Mouse (Mus musculus) small intestine, adult 2 months (tissue): ENCODE results near the gene Traf3ip3. TPM values are rescaled to one million over a fixed set of nuclear protein-coding genes. Genes with fewer than 3 reads are reported as not detected.

Experiments used
- H3K27ac ChIP-seq: fragments of 200-500 bp; 2 replicates; pipeline ENCODE4 v1.5.1; 2012; ENCODE audit warnings: low read depth, low read length, control low read depth, inconsistent platforms; ENCODE audit not compliant: insufficient read depth
- H3K27me3 ChIP-seq: fragments of 200-500 bp; 2 replicates; pipeline ENCODE4 v1.6.1; 2012; ENCODE audit warnings: mild to moderate bottlenecking, moderate library complexity, low read length, inconsistent platforms; ENCODE audit not compliant: control insufficient read depth, insufficient read depth
- H3K36me3 ChIP-seq: fragments of 200-500 bp; 2 replicates; pipeline ENCODE4 v1.6.1; 2012; ENCODE audit warnings: mild to moderate bottlenecking, low read length, control low read depth, inconsistent platforms; ENCODE audit not compliant: control insufficient read depth, insufficient read depth
- H3K4me1 ChIP-seq: fragments of 200-500 bp; 2 replicates; pipeline ENCODE4 v1.6.1; 2012; ENCODE audit warnings: low read length, inconsistent platforms, mixed read lengths; ENCODE audit not compliant: control insufficient read depth, insufficient read depth, insufficient read length
- H3K4me3 ChIP-seq: fragments of 200-500 bp; 2 replicates; pipeline ENCODE4 v1.5.1; 2012; ENCODE audit warnings: low read depth, mild to moderate bottlenecking, control low read depth, inconsistent platforms, low read length, moderate library complexity
- CTCF ChIP-seq: fragments of 200-500 bp; IDR thresholded peaks from 2 replicates; pipeline ENCODE4 v1.5.1; 2012; ENCODE audit warnings: low read depth, mild to moderate bottlenecking, control low read depth, inconsistent platforms, low read length, moderate library complexity, mixed read lengths; ENCODE audit not compliant: insufficient replicate concordance, insufficient read length; ENCODE audit errors: extremely low read depth
- POLR2A ChIP-seq: fragments of 200-500 bp; IDR thresholded peaks from 2 replicates; pipeline ENCODE4 v1.6.1; 2012; ENCODE audit warnings: low read depth, mild to moderate bottlenecking, control low read depth, inconsistent platforms, low read length, moderate library complexity
- WGBS: fragments of 180-500 bp; shearing (Covaris S2); methylation state at CpG from one replicate; pipeline ENCODE4 v1.1.7; 2018; 5-methylcytosine and 5-hydroxymethylcytosine counted together
- polyA plus RNA-seq: library from polyadenylated mRNA; depleted of rRNA; stranded (reverse); fragments of >200 nt; gene quantifications from 2 replicates; pipeline ENCODE4 v1.2.3, GENCODE M21; 2012; rRNA removed

The Traf3ip3 gene
- polyA plus RNA-seq, 1 experiment, result 4.6 TPM

DNA sequence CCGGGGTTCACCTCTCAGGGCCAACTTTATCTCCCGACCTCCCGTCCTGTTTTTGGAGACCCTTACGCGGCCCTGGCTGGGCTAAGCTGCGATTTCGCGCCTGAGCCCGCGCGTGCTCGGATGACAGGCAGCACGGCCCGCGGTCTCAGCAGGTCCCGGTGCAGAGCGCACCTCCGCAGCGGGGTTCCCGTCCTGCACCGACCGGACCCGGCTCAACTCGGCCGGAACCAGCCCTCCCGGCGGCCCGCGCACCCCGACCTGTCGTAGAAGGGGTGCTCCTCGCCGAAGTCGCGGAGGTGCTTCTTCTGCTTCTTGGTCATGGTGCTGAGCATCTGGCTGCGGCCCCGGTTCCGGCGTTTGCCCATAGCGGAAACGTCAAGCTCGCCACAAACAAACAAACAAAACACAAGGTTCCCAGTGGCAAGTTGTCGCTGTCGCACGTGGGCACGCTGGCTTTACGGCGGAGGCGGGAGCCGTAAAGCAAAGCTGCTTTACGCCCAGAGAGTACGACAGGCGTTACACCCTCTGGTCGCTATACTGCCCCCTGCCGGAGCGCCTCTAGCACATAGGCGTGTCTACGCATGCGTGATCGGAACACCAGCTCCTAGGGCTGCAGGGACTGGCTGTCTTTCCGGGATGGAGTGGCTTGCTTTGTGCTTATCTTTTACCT, 71.6 kb downstream of the Traf3ip3 start, which contains the start of gene Diexf:
Diexf (minus strand) TSS at position 487 of the 670 bp plus-strand sequence.
- under 1% methylated on average over 61 of the region's 61 CpGs for WGBS
- H3K4me3 ChIP-seq, result peak within 1 kb of the TSS; percentile 94
- peaks cover 2% of the 10 kb centered on the region; the same call in 1 of the 2 replicates for H3K4me1 ChIP-seq
- peak within 1 kb of the TSS; percentile 29 for H3K27ac ChIP-seq
- peaks cover 3% of the 10 kb centered on the region; the same call in 1 of the 2 replicates for H3K36me3 ChIP-seq
- TF ChIP-seq CTCF, result peak; percentile 94
- peak; percentile 54 for TF ChIP-seq POLR2A
- no peaks in the 10 kb centered on the region for H3K27me3 ChIP-seq

DNA sequence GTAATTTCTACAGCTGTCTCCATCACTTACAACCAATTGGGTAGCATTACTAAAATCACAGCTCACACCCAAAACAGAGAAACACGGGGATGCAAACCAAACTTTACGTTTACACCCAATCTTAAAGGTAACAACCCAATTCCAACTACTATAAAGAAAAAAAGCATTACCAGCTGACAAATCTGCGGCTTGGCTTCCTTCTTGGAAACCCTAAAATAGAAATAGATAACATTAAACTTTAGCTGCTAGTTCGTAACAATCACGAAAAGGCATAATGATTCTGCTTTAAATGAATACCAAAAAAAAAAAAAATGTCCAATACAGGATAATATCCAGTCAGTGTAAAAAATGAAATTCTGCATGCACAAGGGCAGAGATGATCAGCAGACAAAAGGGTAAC, 72.2 kb downstream of the Traf3ip3 start:
- peaks cover 2% of the 10 kb centered on the region; the same call in 1 of the 2 replicates for H3K4me1 ChIP-seq
- WGBS, result 12% methylated on average over 5 of the region's 5 CpGs
- H3K27me3 ChIP-seq, result no peaks in the 10 kb centered on the region
- TF ChIP-seq POLR2A (no peak), CTCF (no peak)
- H3K27ac ChIP-seq, result peak overlapping the region; percentile 29; the same call in 1 of the 2 replicates
- peak overlapping the region; percentile 94 for H3K4me3 ChIP-seq
- peaks cover 3% of the 10 kb centered on the region; the same call in 1 of the 2 replicates for H3K36me3 ChIP-seq

DNA sequence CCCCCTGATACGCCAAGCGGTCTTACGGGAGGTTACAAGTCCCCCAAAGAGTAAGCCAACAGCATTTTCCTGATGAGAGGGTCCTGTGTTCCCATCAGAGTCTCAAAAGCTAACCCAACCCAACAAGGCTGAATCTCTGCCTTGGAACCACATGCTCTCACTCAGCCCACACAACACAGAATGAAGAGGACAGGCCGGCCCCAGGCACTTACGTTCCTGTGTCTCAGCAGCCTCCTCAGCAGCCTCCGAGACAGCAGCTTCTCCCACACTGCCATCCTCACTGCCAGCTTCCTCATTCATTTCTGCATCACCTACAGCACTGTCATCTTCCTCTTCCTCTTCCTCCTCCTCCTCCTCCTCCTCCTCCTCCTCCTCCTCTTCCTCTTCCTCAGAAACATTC, 73.4 kb downstream of the Traf3ip3 start:
- TF ChIP-seq POLR2A (no peak), CTCF (no peak)

DNA sequence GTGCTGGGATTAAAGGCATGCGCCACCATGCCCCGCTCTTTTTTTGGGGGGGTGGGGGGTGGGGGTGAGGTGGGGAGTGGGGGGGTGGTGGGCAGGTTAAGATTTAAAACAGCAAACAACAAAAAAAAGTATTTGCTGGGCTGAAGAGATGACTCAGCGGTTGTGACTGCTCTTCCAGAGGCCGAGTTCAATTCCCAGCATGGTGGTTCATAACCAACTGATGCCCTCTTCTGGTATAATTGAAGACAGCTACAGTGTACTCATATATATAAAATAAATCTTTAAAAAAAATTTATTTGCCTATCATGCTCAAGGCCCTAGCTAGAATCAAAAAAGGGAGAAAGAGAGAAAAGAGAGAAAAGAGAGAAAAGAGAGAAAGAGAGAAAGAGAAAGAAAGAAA, 75.7 kb downstream of the Traf3ip3 start:
- WGBS, result 71% methylated on average over 4 of the region's 4 CpGs
- H3K27me3 ChIP-seq, result no peaks in the 10 kb centered on the region
- no peak overlapping the region for H3K27ac ChIP-seq
- peaks cover 31% of the 10 kb centered on the region for H3K36me3 ChIP-seq
- H3K4me1 ChIP-seq, result peaks cover 2% of the 10 kb centered on the region; the same call in 1 of the 2 replicates
- TF ChIP-seq POLR2A (no peak), CTCF (no peak)
- H3K4me3 ChIP-seq, result no peak overlapping the region

More for the DNA sequence above, 73.4 kb downstream of the Traf3ip3 start:
- H3K4me3 ChIP-seq, result no peak overlapping the region
- peaks cover 9% of the 10 kb centered on the region for H3K36me3 ChIP-seq
- WGBS, result 88% methylated on average over 6 of the region's 6 CpGs
- H3K4me1 ChIP-seq, result peaks cover 2% of the 10 kb centered on the region; the same call in 1 of the 2 replicates
- H3K27me3 ChIP-seq, result no peaks in the 10 kb centered on the region
- no peak overlapping the region for H3K27ac ChIP-seq

Other genes starting within 250 kb of the Traf3ip3 start
- gene Syt14, start 165.9 kb downstream of the Traf3ip3 start, polyA plus RNA-seq, result 0.01 and 0.05 TPM in 2 replicates
- gene Diexf, start 71.4 kb downstream of the Traf3ip3 start, polyA plus RNA-seq, result 3.1 and 5.5 TPM in 2 replicates
- gene Irf6, start 48.6 kb downstream of the Traf3ip3 start, polyA plus RNA-seq, result 43.4 and 141 TPM in 2 replicates
- 1.6 and 2.0 TPM in 2 replicates for gene A130010J15Rik, start 33.7 kb downstream of the Traf3ip3 start, polyA plus RNA-seq
- gene Lamb3, start 6.0 kb upstream of the Traf3ip3 start, polyA plus RNA-seq, result 13.9 and 21.7 TPM in 2 replicates
- gene Hsd11b1, start 62.4 kb upstream of the Traf3ip3 start, polyA plus RNA-seq, result 3.1 and 3.3 TPM in 2 replicates
- 14.2 and 22.5 TPM in 2 replicates for gene G0s2, start 71.5 kb upstream of the Traf3ip3 start, polyA plus RNA-seq
- gene Camk1g, start 168.6 kb upstream of the Traf3ip3 start, polyA plus RNA-seq, result 0.30 and 0.41 TPM in 2 replicates